Mouse (Mus musculus) left cerebral cortex, postnatal 10 days (tissue): ENCODE data around the gene Wbp1l. TPM values are rescaled to one million over a fixed set of nuclear protein-coding genes. Genes with fewer than 3 reads are reported as not detected.

ENCODE experiments used
- DNase-seq, 2 experiments: peaks; one replicate each; pipeline ENCODE4 v3.0.0; 2021 to 2022; ENCODE audit warnings: low spot score in 2 of 2, mixed read lengths in 1 of 2; ENCODE audit errors: extremely low spot score in 1 of 2
- intact Hi-C: fragments of 180-260 bp; cut with DNase I; formaldehyde crosslinking; loops from one replicate; pipeline ENCODE4 v1.15.1; 2025
- total RNA-seq, 2 experiments: library from RNA; stranded (reverse); gene quantifications; 2 replicates each; pipeline ENCODE4 v1.2.3; 2021

The Wbp1l gene
- total RNA-seq, 2 experiments from 2014 or later, result 35.2 to 41.7 TPM

DNA sequence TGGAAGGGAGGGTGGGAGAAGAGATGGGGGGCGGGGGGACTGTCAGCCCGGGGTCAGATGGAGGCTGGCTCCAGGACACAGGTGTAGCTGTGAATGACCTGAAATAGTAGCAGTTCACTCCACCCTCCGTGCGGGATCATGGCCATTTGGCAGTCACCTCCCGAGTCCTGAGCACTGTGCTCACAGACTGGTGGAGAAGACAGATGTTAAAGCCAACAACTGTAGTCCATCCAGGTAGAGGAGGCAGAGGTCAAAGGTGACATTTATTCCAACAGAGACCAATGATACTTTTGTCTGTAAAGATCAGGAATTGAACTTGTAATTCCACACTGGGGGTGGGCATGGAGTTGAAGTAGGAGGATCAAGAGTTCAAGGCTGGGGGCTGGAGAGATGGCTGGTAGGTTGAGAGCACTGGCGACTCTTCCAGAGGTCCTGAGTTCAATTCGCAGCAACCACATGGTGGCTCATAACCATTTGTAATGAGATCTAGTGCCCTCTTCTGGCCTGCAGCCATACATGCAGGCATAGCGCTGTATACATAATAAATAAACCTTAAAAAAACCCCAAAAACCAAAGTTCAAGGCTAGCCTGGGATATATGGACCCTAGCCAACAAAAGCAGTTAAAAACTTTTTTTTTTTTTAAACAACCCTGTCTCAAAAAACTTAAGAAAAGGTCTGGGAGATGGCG is 6.0 kb upstream of the Wbp1l start:
- intact Hi-C loops, result no loop called here
- no peak for DNase-seq

DNA sequence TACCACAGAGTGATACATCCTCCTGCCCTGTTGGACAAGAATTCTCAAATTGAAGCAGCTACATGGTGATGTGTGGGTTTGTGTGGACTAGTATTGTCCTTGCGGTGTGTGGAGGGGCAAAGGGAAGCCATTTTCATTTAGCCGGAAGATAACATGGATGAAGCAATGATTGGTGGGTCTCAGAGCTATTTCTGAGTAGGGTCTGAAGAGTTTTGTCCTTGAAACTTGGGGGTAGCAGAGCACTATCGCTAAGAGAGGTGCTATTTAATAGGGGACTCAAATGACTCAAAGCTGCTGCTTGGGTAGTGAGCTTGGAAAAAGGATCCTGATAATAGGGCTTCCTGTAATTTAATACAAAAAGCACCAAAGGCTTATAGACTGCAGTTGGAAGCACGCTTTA is 697 bp upstream of the Wbp1l start:
- intact Hi-C loops, result no loop called here
- no peak for DNase-seq

DNA sequence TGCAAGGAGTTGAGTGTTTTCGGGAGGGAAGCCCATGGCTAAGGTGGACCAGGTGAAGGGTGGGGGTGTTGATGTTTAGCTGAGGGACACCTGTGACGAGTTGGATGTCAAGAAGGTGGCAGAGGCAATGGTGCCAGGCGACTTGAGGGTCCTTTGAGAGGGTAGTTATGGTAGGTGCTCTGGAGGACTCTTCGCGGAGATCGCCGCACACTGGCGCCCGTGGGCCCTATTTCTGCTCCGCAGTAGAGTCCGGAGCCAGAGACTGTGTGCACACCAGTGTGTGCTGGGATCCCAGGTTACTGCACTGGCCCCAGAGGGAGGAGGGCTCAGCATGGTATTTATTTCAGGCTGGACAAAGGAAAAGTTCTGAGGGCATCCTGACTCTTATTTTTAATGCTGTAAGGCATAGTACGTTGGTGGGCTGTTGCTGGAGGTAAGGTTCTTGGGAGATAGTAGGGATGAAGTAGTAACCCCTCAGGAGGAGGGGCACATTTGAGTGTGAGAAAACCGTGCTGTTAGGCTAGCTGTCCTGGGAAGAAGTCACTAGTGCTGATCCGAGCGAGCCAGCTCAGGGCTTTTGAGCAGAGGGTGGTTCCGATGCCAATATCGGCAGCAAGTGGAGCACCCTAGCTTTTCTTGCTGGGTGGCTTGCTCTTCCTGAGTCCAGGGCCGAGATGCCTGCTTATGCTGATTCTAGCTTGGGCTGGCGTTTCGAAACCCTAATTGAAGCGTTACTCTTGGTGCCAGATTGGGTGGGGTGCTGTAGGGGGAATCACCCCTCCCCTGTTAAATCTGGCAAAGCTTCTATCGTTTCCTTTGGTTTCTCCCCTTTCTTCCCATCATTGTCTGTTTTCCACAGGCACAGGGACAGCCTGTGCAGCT is 732 bp downstream of the Wbp1l start:
- intact Hi-C loops, result loop anchor here (5.0 kb wide), 1 partner anchor 43 kb away; no protein-coding TSS in a partner anchor
- no peak for DNase-seq

DNA sequence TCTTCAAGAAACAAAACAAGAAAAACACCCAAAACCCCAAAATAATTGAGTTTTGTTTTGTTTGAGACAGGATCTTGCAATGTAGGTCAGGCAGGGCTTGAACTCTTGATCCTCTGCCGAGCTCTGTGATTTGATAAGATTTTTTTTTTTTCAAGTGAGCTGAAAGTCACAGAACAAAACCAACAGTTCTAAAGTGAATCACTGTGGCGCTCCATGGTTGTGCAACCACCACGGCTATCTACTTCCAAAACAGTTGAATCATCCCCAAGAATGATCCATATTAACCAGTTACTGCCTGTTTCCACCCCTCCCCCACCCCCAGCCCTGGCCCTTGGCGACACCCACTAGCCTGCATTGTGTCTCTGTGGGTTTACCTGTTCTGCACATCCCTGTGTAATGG is 1.5 kb downstream of the Wbp1l start:
- intact Hi-C loops, result loop anchor here (5.0 kb wide), 1 partner anchor 42 kb away; no protein-coding TSS in a partner anchor

GRCm38 (mm10) chr19:46601491-46601890 is 2.6 kb downstream of the Wbp1l start:
- intact Hi-C loops, result loop anchor here (5.0 kb wide), 1 partner anchor 41 kb away; no protein-coding TSS in a partner anchor
- DNase-seq, result no peak

More for the DNA sequence above, 1.5 kb downstream of the Wbp1l start:
- no peak for DNase-seq

GRCm38 (mm10) chr19:46602406-46602805 is 3.5 kb downstream of the Wbp1l start:
- DNase-seq, result no peak
- intact Hi-C loops, result loop anchor here (5.0 kb wide), 1 partner anchor 40 kb away; no protein-coding TSS in a partner anchor

DNA sequence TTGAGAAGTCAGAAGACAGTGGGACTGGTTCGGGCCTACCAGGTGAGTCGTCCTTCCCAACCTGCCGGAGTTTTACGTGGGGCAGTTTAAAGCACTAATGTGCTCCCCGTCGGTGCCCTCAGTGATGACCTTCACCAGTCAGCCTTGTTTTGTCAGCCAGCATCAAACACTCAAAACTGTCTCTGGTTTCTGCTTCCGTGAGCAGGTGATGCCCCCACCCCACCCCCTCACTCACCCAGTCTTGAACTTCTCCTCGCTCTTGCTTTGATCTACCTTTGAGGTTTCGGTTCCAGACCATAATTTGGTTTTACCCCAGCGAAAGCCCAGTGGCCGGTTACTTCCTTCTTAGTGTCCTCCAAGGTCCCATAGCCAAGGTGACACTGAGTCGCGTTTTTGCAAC is 7.8 kb downstream of the Wbp1l start:
- no peak for DNase-seq
- intact Hi-C loops, result loop anchor here (5.0 kb wide), 1 partner anchor 51 kb away; no protein-coding TSS in a partner anchor

GRCm38 (mm10) chr19:46607424-46607823 is 8.5 kb downstream of the Wbp1l start:
- intact Hi-C loops, result loop anchor here (5.0 kb wide), 1 partner anchor 50 kb away; no protein-coding TSS in a partner anchor
- DNase-seq, result peak in 1 of 2 experiments; percentile 43

- intact Hi-C loops, result loop anchor here (5.0 kb wide), 1 partner anchor 49 kb away; no protein-coding TSS in a partner anchor
- DNase-seq, result no peak
Measured at GRCm38 (mm10) chr19:46608158-46608557, 9.3 kb downstream of the Wbp1l start.

GRCm38 (mm10) chr19:46616378-46616777 is 17.5 kb downstream of the Wbp1l start:
- no peak for DNase-seq
- intact Hi-C loops, result no loop called here

GRCm38 (mm10) chr19:46617361-46617760 is 18.5 kb downstream of the Wbp1l start:
- no peak for DNase-seq
- intact Hi-C loops, result no loop called here

DNA sequence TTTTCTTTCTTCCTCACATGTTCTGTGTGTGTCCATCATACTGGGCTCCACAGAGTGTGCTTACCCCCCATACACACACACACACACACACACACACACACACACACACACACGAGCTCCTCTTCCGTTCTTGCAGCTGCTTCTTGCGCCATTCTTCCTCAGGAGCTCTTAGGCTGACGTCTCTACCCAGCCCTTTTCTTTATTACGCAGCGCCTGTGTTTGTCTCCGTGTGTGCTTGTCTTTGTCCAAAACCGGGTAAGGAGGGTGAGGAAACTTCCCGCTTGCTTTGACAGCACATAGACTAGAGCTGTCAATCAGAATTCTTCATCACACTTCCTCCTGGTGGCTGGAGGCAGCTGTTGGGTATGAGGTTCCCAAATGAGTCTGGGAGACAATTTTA is 19.4 kb downstream of the Wbp1l start:
- DNase-seq, result no peak
- intact Hi-C loops, result no loop called here

DNA sequence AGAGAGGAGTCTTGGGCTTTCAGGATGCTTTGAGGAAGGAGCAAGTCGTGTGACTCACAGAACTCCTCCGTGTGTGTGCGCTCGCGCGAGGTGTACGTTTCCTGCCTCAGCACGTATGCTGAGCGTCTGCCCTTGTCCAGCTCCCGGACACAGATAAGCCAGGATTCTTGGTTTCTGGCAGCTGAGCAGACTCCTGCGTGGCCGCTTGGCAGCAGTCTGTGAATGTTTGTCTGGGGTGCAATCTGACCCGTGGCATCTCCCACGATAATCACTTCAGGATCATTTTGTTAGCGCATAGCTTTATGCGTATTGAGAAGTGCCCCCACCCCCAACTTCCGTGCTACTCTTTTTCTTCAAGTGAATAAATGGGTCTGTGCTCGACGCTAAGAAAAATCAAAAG is 20.1 kb downstream of the Wbp1l start:
- intact Hi-C loops, result no loop called here
- DNase-seq, result no peak

GRCm38 (mm10) chr19:46619518-46619917 is 20.6 kb downstream of the Wbp1l start:
- intact Hi-C loops, result no loop called here
- no peak for DNase-seq

- DNase-seq, result no peak
- intact Hi-C loops, result no loop called here
Measured at GRCm38 (mm10) chr19:46620016-46620808, 21.3 kb downstream of the Wbp1l start.

GRCm38 (mm10) chr19:46621236-46622183 is 22.6 kb downstream of the Wbp1l start:
- DNase-seq, result no peak
- intact Hi-C loops, result no loop called here

GRCm38 (mm10) chr19:46622659-46623193 is 23.8 kb downstream of the Wbp1l start:
- DNase-seq, result no peak
- intact Hi-C loops, result no loop called here
